Mouse (Mus musculus) mouse embryonic stem cell (cell line): ENCODE data around the gene Dock1.

Experiments
- in situ Hi-C, 2 experiments: fragments of 300-500 bp; cut with MboI; formaldehyde crosslinking; loops; 1 replicate in 1 of 2; 3 replicates in 1 of 2; pipeline ENCODE4 v1.14.3; 2019 to 2020; ENCODE audit warnings: low sequenced_read_pairs in 2 of 2, low pct_unique_long_range_greater_than_20kb in 1 of 2, mixed read lengths in 1 of 2; ENCODE audit not compliant: unreplicated experiment in 1 of 2

Dock1 gene

DNA sequence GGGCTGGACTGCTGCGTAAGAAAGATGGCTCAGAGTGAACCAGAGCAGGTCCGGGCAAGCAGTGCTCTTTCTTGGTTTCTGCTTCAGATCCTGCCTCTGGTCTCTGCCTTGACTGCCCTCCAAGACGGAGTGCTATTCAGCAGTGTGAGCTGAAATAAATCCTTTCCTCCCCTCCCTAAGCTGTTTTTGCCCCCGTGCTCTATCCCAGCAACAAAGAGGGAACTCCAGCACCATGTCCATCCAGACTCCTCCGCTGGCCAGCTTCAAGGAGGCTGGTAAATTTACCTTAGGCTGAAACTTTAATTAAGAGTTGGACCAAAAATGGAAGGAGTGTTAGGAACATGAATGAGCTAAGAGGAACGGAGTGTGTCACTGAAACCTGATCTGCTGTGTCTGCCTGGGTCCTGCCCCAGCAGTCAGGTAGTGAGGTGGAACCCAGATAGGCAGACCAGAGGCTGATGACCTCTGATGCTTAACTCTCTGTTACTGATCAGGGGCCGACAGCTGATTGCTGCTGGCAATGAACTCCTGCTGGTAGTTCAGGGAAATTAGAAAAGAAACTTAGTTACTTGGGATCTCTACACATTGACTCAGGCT, 335.6 kb downstream of the Dock1 start:
- in situ Hi-C loops, result no loop called here

DNA sequence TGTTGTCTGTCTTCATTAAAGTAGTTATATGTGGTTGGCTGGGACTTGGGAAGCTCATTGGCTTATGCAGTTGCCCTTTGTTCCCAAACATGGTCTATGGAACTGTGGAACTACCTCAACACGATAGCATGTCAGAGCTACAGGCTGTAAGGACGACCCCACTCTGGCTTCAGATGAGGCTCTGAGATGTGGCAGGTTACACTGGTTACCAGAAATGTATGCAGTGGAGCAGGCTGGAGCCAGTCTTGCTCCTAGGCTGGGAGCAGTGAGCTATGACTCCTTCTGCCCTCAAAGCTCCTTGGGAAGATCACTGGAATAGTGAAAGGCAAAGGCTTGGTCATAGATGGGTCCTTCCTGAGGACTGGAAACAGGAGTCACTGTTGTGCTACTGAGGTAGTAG, 337.6 kb downstream of the Dock1 start:
- in situ Hi-C loops, result no loop called here

DNA sequence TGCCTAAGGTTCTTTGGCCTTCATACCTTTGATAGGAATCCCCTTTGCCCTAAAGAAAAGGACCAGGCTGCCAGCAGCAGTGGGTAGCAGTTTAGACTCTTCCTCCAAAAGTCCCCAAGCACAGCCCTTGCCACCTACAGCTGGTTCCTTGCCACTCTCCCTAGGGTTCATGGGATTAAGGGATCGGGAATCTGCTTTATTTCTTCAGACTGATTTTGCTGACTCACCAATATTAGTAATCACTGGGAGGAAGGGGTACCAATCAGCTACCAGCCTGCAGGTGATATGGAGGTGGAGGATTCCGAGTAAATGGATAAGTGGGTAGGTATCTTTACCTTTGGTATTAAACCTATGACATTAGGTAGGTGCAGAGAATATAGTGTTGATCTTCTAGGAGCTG, 340.5 kb downstream of the Dock1 start:
- in situ Hi-C loops, result no loop called here

DNA sequence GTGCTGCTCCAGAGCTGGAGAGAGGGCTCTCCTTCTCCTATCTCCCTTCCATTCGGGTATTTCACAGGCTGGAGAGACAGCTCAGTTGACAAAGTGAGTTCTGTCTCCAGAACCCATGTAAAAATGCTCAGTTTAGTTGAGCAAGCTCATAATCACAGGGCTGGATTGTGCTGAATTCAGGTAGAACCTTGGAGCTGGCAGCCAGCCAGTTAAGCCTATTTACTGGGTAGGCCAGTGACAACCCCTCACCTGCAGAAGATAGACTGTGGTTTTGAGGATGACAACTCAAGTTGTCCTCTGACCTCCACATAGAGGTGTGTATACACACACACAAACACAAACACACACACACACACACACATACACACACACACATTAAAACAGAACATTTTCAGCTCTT, 347.1 kb downstream of the Dock1 start:
- in situ Hi-C loops, result no loop called here

DNA sequence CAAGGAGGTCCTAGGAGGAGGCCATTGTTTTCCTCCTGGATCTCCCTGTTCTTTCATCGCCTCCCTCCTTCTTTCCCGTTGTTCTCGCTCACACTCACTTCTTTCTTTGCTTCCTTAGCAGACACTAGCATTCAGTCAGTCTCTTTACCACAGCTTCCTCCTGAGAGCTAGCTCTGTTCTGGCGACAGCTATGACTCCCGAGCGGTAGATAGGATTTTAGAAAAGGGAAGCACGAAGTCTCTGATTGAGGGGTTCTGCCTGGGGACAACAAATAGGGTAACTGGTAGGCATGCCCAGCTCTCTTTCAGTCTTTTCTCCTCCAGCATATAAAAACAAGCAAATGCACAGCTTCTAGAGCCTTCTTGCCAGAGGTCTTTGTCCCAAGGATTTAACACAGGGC, 350.3 kb downstream of the Dock1 start:
- in situ Hi-C loops, result no loop called here

DNA sequence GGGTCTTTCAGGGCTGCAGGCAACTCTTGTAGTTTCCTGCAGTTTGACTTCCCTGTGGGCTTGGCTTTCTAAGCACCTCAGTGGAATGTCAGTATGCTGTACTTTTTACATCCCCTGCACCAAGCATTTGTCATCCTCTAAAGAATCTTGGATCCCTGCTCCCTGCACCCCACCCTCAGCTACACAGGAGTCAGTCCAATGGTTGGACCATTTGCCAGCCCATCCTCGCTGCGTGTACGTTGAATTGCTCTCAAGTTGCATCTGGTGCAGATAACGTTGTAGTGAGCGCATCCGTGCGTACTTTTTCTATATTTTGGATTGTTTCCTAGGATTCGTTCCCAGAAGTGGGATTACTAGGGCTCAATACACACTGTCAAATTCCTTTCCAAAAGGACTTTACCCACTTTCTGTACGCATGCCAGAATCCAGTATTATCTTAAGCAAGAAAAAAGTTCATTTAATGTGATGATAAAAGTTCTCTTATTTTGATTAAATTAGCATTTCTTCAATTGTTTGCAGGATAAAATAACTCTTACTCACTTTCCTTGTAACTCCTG, 351.2 kb downstream of the Dock1 start:
- in situ Hi-C loops, result no loop called here

DNA sequence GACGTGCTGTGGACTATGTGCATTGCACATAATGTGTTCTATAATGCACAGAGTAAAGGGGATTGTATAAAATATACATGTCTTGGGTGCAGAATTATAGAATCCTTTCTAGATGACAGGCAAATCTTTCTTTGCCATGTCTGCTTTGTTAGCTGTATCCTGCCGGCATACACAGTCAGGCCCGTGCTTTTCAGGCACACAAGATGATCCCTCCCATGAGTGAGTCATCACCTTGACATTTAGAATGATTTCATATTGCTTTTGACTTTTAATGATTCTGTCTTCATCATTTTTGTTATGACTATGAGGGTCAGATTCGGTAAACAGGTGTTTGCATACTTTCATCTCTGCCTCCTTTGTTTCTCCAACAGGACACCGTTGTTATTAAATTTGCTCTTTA, 354.1 kb downstream of the Dock1 start:
- in situ Hi-C loops, result no loop called here

DNA sequence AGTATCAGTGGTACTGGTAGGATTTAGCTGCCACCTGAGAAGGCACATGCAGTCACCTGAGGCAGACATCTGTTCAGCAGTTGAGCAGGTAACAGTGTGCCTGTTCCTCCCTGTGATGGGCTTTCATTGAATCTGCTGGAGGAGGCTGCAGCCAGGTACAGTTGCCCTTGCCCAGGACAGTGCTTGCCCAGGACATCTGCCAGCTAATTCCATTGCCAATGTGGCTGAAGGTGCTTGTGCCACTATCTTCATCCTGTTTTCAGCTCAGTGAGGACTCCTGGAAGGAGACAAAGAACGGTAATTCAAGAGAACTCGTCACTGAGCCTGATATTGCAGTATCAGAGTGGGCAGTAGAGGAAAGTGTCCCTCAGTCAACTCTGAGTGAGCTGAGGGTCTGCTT, 358.3 kb downstream of the Dock1 start:
- in situ Hi-C loops, result no loop called here

- in situ Hi-C loops, result no loop called here
These were observed 358.7 kb downstream of the Dock1 start for GRCm38 (mm10) chr7:135029136-135029535.

- in situ Hi-C loops, result no loop called here
These were observed 361.0 kb downstream of the Dock1 start for GRCm38 (mm10) chr7:135031466-135031865.

- in situ Hi-C loops, result no loop called here
These were observed 364.4 kb downstream of the Dock1 start for GRCm38 (mm10) chr7:135034811-135035210.

GRCm38 (mm10) chr7:135035651-135036050, 365.2 kb downstream of the Dock1 start:
- in situ Hi-C loops, result no loop called here

GRCm38 (mm10) chr7:135038930-135039329, 368.5 kb downstream of the Dock1 start:
- in situ Hi-C loops, result no loop called here

- in situ Hi-C loops, result no loop called here
These were observed 373.7 kb downstream of the Dock1 start for GRCm38 (mm10) chr7:135043931-135044765.

- in situ Hi-C loops, result no loop called here
These were observed 379.0 kb downstream of the Dock1 start for GRCm38 (mm10) chr7:135049416-135049815.

DNA sequence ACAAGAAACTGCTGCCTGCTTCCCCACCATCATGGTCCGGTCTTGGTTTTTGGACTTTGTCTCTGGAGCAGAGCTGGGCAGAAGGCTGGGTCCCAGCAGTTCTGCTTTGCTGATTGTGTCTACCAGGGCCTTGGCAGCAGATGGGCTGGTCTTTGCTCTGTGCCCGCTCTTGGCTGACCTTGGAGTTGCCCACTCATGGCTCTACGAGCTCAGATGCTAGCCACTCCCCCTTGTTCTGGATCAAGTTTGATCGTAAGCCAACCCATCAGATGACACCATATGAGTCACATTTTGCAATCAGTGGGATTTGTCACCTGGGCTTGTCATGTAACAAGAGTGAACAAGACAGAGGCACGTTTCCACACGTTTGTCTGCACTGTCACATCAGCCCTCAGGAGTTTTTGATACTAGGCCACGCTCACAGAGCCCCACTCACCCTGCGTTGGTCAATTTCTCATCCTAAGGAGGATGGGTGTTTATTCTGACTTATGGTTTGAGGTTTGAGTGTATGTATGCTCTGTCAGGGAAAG, 382.8 kb downstream of the Dock1 start:
- in situ Hi-C loops, result no loop called here

GRCm38 (mm10) chr7:135054664-135055063, 384.2 kb downstream of the Dock1 start:
- in situ Hi-C loops, result no loop called here

- in situ Hi-C loops, result no loop called here
These were observed 388.6 kb downstream of the Dock1 start for GRCm38 (mm10) chr7:135059071-135059470.

GRCm38 (mm10) chr7:135059562-135059961, 389.1 kb downstream of the Dock1 start:
- in situ Hi-C loops, result no loop called here

DNA sequence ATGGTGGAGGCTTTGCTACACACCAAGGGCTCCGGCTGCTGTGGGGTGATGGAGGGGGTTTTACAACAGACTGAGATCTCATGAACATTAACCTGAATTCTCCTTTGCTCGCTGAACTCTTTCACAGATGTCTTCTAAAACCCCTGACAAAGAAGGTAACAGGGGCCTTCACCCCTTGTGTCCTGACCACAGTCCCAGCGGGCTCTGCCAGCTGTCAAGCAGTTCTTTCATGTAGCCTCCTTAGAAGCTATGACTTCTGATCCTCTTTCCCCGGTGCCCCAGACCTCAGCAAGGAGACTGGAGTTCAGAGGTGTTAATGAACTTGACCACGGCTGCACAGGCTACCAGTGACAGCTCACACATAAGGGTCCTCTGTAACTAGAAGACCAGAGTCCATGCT, 393.4 kb downstream of the Dock1 start:
- in situ Hi-C loops, result no loop called here
